28 mouse cellular contexts compared by ENCODE assay signal in the genomic region with DNA sequence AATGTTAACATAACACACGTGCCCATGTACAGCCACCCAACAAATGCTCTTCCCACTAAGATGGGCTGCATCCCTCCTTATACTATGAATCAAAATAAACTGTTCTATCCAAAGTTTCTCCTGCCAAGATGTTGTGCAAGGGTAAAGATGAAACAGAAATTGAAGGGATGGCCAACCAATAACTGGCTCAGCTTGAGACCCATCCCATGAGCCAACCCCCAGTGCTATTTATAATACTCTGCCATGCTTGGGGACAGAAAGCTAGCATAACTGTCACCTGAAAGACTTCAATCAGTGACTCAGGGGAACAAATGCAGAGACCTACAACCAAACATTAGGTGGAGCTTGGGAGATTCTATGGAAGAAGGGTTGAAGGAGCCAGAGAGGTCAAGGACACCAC.
"Had no signal": no experiment of that assay in that cellular context is flagged by ENCODE, and none has a peak within 500 bp of the region (broad histone marks: within the 10 kb centered on the region; RNA-seq: fewer than 3 reads in every experiment).

No protein-coding gene starts in this region.

- H3K27ac ChIP-seq: embryonic facial prominence, embryonic 10.5 days; embryonic facial prominence, embryonic 12.5 days; embryonic facial prominence, embryonic 13.5 days; embryonic facial prominence, embryonic 15.5 days; forebrain, embryonic 10.5 days; forebrain, embryonic 12.5 days; forebrain, embryonic 13.5 days; forebrain, embryonic 15.5 days; gastrocnemius, adult 2 months; heart, adult 2 months had no signal

- ATAC-seq: forebrain, embryonic 13.5 days; forebrain, embryonic 14.5 days; forebrain, embryonic 15.5 days; forebrain, embryonic 16.5 days; forebrain, postnatal 0 days had no signal

- H3K36me3 ChIP-seq: embryonic facial prominence, embryonic 10.5 days; embryonic facial prominence, embryonic 12.5 days; embryonic facial prominence, embryonic 13.5 days; embryonic facial prominence, embryonic 15.5 days; forebrain, embryonic 10.5 days; forebrain, embryonic 12.5 days; forebrain, embryonic 15.5 days had no signal

- DNase-seq: cerebellum, adult 2 months; cerebellum, adult 8-10 months; cerebellum, adult 9-10 months; cerebellum, adult 9-11 months; cerebellum, postnatal 10 days; cerebellum, postnatal 14 days; cerebellum, postnatal 25 days; cerebellum, postnatal 36 days; embryo, embryonic 11 days; forebrain, postnatal 0 days; gastrocnemius, adult 2 months; gastrocnemius, postnatal 10 days; gastrocnemius, postnatal 14 days; gastrocnemius, postnatal 25 days; gastrocnemius, postnatal 36 days; heart, adult 18-20 months; heart, adult 2 months had no signal

- H3K9me3 ChIP-seq: embryonic facial prominence, embryonic 10.5 days; embryonic facial prominence, embryonic 12.5 days; embryonic facial prominence, embryonic 13.5 days; embryonic facial prominence, embryonic 15.5 days; forebrain, embryonic 10.5 days; forebrain, embryonic 12.5 days; forebrain, embryonic 13.5 days; forebrain, embryonic 15.5 days had no signal

- H3K27me3 ChIP-seq: embryonic facial prominence, embryonic 12.5 days; embryonic facial prominence, embryonic 13.5 days; embryonic facial prominence, embryonic 15.5 days; forebrain, embryonic 12.5 days; forebrain, embryonic 13.5 days; forebrain, embryonic 15.5 days had no signal

- H3K4me1 ChIP-seq: embryonic facial prominence, embryonic 10.5 days; embryonic facial prominence, embryonic 12.5 days; embryonic facial prominence, embryonic 13.5 days; embryonic facial prominence, embryonic 15.5 days; forebrain, embryonic 10.5 days; forebrain, embryonic 12.5 days; forebrain, embryonic 13.5 days; forebrain, embryonic 15.5 days had no signal

- H3K9ac ChIP-seq: embryonic facial prominence, embryonic 12.5 days; embryonic facial prominence, embryonic 13.5 days; embryonic facial prominence, embryonic 15.5 days; forebrain, embryonic 12.5 days; forebrain, embryonic 13.5 days; forebrain, embryonic 15.5 days; forebrain, postnatal 0 days had no signal

- H3K4me3 ChIP-seq: embryonic facial prominence, embryonic 10.5 days; embryonic facial prominence, embryonic 12.5 days; embryonic facial prominence, embryonic 13.5 days; embryonic facial prominence, embryonic 15.5 days; erythroblast, embryonic 14.5 days; forebrain, embryonic 10.5 days; forebrain, embryonic 12.5 days; forebrain, embryonic 13.5 days; forebrain, embryonic 15.5 days; gastrocnemius, adult 2 months; heart, adult 2 months had no signal

- H3K4me2 ChIP-seq: embryonic facial prominence, embryonic 12.5 days; embryonic facial prominence, embryonic 13.5 days; embryonic facial prominence, embryonic 15.5 days; forebrain, embryonic 12.5 days; forebrain, embryonic 13.5 days; forebrain, embryonic 15.5 days had no signal
